Mouse (Mus musculus) testis, postnatal 10 days (tissue): Measurements from ENCODE around the gene Dync2li1.

Source experiments
- DNase-seq: peaks from one replicate; pipeline ENCODE4 v3.0.0; 2021; ENCODE audit warnings: low spot score

Dync2li1 gene

GRCm38 (mm10) chr17:84684284-84684683, 58.0 kb downstream of the Dync2li1 start:
- no peak for DNase-seq

GRCm38 (mm10) chr17:84685286-84685685, 59.0 kb downstream of the Dync2li1 start:
- DNase-seq, result no peak

- DNase-seq, result no peak
Measured at GRCm38 (mm10) chr17:84687994-84688393, 61.7 kb downstream of the Dync2li1 start.

GRCm38 (mm10) chr17:84688834-84689233, 62.5 kb downstream of the Dync2li1 start:
- no peak for DNase-seq

- no peak for DNase-seq
Measured at GRCm38 (mm10) chr17:84689316-84689715, 63.0 kb downstream of the Dync2li1 start.

GRCm38 (mm10) chr17:84690111-84690510, 63.8 kb downstream of the Dync2li1 start:
- DNase-seq, result no peak

GRCm38 (mm10) chr17:84693741-84694140, 67.4 kb downstream of the Dync2li1 start:
- no peak for DNase-seq

- no peak for DNase-seq
Measured at GRCm38 (mm10) chr17:84696537-84696936, 70.2 kb downstream of the Dync2li1 start.

GRCm38 (mm10) chr17:84698727-84699126, 72.4 kb downstream of the Dync2li1 start:
- DNase-seq, result peak; percentile 59
